Mouse (Mus musculus): ENCODE measurements around the gene Prpf3. TPM values are rescaled to one million over a fixed set of nuclear protein-coding genes. Genes with fewer than 3 reads are reported as not detected.

Gene Prpf3
- total and polyA plus RNA-seq, 2 experiments from 2014 or later, result 14.3 to 24.9 TPM

DNA sequence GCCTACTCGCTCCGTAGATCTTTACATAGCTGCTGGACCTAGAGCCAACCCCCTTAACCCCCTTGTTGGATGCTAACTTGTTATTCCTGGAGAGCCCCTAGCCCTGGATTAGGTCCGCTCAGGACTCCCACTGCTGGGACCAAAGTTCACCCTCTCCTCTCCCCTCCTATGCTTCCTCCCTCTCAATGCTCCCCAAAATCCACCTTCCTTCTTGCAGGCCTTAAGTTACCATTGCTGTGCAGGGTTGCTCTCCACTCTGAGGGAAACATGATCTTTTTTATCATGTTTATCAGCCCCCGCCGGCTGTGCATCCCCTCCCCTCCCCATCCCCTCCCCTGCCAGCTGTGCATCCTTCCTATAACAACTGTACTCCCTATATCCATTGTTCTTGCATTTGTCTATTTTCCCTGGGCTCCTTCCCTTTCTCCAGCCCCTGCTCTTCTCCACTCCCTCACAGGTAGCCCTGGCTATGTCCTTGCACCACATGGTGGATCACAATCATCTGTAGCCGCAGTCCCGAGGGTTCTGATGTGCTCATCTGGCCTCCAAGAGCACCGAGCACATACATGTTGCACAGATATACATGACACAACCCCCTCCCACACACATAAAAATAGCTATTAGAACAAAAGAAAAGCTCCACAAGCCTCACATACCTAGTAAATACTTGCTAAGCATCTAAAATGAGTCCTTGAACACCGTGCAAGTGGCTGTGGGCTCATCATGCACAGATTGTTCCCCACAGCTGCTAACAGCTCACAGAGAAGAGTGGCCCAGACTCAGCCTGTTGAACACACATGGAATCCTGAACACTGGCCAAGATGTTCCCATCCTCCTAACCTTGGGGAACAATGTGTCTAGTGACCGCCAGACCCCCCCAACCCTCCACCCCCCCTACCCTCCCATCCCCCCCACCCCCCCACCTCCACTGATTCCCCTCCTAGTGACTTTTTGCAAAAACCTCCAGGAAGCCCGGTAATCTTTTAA is 36.7 kb upstream of the Prpf3 start:
- Histone ChIP-seq H3K9ac (no peak overlapping the region), H3K9me3 (ENCODE audit: low read length) (no peaks in the 10 kb centered on the region), H3K36me3 (ENCODE audit: insufficient read depth) (0 out of 2 replicates have a peak, but pooled peaks cover under 1% of the 10 kb centered on the region), H3K4me2 (ENCODE audit: low read depth) (peak overlapping the region; percentile 57; the same call in 1 of the 2 replicates), H3K27me3 (ENCODE audit: insufficient read depth, low read length) (no peaks in the 10 kb centered on the region), H3K4me3 (ENCODE audit: low read depth, low read length) (no peak overlapping the region), H3K4me1 (ENCODE audit: insufficient read depth) (peaks cover 8% of the 10 kb centered on the region), H3K27ac (ENCODE audit: low read depth, low read length) (peak overlapping the region; percentile 45; the same call in 1 of the 2 replicates)
- WGBS, result 46% methylated on average over 11 of the region's 11 CpGs
- ATAC-seq (no peak), DNase-seq (no peak)
- TF ChIP-seq CTCF (IDR thresholded peaks at IDR 0.05; ENCODE audit: low read depth), result no peak

GRCm38 (mm10) chr3:95891211-95892065 is 35.8 kb upstream of the Prpf3 start, which contains the start of gene BC028528:
BC028528 (minus strand) TSS chr3:95892005.
- H3K4me1 ChIP-seq (ENCODE audit: insufficient read depth), result peaks cover 8% of the 10 kb centered on the region
- H3K27ac ChIP-seq (ENCODE audit: low read depth, low read length), result peak within 1 kb of the TSS; percentile 45; the same call in 1 of the 2 replicates
- no peaks in the 10 kb centered on the region for H3K9me3 ChIP-seq (ENCODE audit: low read length)
- H3K27me3 ChIP-seq (ENCODE audit: insufficient read depth, low read length), result no peaks in the 10 kb centered on the region
- H3K36me3 ChIP-seq (ENCODE audit: insufficient read depth), result no peaks in the 10 kb centered on the region
- ATAC-seq (no peak), DNase-seq (no peak)
- no peak within 1 kb of the TSS for H3K4me3 ChIP-seq (ENCODE audit: low read depth, low read length)
- H3K4me2 ChIP-seq (ENCODE audit: low read depth), result no peak within 1 kb of the TSS
- H3K9ac ChIP-seq, result no peak within 1 kb of the TSS
- no peak for TF ChIP-seq CTCF (IDR thresholded peaks at IDR 0.05; ENCODE audit: low read depth)
- WGBS, result 31% methylated on average over 12 of the region's 12 CpGs

- ATAC-seq, result no peak
- 83% methylated on average over 3 of the region's 3 CpGs for WGBS
- TF ChIP-seq CTCF (IDR thresholded peaks at IDR 0.05; ENCODE audit: low read depth), result no peak
Measured at GRCm38 (mm10) chr3:95889664-95890063, 34.0 kb upstream of the Prpf3 start.

DNA sequence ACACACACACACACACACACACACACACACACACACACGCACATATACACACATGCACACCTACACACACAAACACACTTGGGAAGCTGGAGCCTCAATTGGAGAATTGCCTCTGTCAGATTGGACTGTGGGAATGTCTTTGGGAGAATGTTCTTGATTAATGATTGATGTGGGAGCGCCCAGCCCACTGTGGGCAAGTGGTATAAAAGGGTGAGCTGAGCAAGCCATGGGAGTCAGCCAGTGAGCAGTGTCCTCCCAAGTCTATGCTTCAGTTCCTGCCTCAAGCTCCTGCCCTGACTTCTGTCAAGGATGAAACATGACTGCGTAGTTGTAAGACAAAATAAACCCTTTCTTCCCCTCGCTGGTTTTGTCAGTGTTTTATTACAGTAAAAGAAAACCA is 31.9 kb upstream of the Prpf3 start:
- Histone ChIP-seq H3K27ac (ENCODE audit: low read depth, low read length) (no peak overlapping the region), H3K27me3 (ENCODE audit: insufficient read depth, low read length) (no peaks in the 10 kb centered on the region), H3K9ac (no peak overlapping the region), H3K36me3 (ENCODE audit: insufficient read depth) (no peaks in the 10 kb centered on the region), H3K4me3 (ENCODE audit: low read depth, low read length) (no peak overlapping the region), H3K4me1 (ENCODE audit: insufficient read depth) (no peaks in the 10 kb centered on the region; the same call in 1 of the 2 replicates), H3K9me3 (ENCODE audit: low read length) (no peaks in the 10 kb centered on the region), H3K4me2 (ENCODE audit: low read depth) (no peak overlapping the region)
- TF ChIP-seq CTCF (IDR thresholded peaks at IDR 0.05; ENCODE audit: low read depth), result no peak
- DNase-seq (no peak), ATAC-seq (no peak)
- WGBS, result 85% methylated on average over 4 of the region's 4 CpGs

More at GRCm38 (mm10) chr3:95889664-95890063, 34.0 kb upstream of the Prpf3 start:
- H3K27ac ChIP-seq (ENCODE audit: low read depth, low read length), result no peak overlapping the region
- H3K9me3 ChIP-seq (ENCODE audit: low read length), result no peaks in the 10 kb centered on the region
- H3K36me3 ChIP-seq (ENCODE audit: insufficient read depth), result no peaks in the 10 kb centered on the region
- H3K4me1 ChIP-seq (ENCODE audit: insufficient read depth), result peaks cover 5% of the 10 kb centered on the region; the same call in 1 of the 2 replicates
- no peak overlapping the region for H3K4me3 ChIP-seq (ENCODE audit: low read depth, low read length)
- H3K9ac ChIP-seq, result no peak overlapping the region
- H3K4me2 ChIP-seq (ENCODE audit: low read depth), result no peak overlapping the region
- DNase-seq, result no peak
- no peaks in the 10 kb centered on the region for H3K27me3 ChIP-seq (ENCODE audit: insufficient read depth, low read length)

DNA sequence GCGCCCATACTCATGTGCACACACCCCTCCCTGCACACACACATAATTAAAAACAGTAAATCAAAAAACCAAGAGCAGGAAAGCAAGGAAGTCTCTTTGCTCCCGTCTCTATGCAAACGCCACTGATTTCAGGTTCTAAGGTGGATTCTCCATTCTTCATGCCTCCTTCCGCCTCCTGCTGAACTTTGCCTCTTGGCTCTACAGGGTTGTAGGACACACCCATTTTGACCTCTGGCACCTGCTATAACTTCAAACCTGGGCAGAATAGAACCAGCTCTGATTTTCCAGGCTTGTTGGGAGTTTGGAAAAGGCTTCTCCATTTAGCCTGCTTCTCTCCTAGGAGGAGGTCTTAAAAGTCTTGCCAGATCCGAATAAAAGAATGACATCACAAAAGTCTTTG is 28.7 kb upstream of the Prpf3 start:
- Histone ChIP-seq H3K4me1 (ENCODE audit: insufficient read depth) (peaks cover 5% of the 10 kb centered on the region; the same call in 1 of the 2 replicates), H3K27ac (ENCODE audit: low read depth, low read length) (no peak overlapping the region), H3K36me3 (ENCODE audit: insufficient read depth) (no peaks in the 10 kb centered on the region), H3K4me2 (ENCODE audit: low read depth) (no peak overlapping the region), H3K9me3 (ENCODE audit: low read length) (no peaks in the 10 kb centered on the region), H3K9ac (no peak overlapping the region), H3K4me3 (ENCODE audit: low read depth, low read length) (no peak overlapping the region), H3K27me3 (ENCODE audit: insufficient read depth, low read length) (no peaks in the 10 kb centered on the region)
- ATAC-seq (no peak), DNase-seq (no peak)
- WGBS, result 80% methylated on average over 5 of the region's 5 CpGs
- TF ChIP-seq CTCF (IDR thresholded peaks at IDR 0.05; ENCODE audit: low read depth), result no peak

DNA sequence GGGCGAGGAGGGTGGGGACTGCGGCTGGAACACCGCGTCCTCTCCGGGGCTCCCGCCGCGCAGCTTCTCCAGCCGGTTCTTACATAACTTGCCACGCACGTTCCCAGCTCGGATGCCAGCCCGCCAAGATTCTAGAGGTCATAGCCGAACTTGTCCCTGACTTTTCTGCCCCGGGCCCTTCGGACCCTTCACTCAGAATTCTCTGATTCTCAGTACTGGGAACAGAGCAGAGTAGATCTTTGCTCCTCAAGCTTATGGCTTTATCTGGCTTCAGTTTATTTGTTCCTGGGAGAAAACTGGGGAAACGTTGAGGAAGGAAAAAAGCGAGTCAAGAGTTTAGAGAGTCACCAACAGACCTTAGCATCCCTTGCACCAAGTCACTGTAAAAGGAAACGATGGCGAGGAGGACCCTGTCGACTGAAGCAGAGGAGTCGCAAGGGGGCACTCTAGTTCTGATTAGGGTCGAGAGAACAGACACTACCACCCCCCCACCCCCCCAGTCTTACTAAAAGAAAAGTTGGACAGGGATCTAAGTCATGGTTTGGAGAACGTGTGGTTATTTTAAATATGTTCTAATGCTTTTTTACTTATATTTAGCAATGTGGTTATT is 27.2 kb upstream of the Prpf3 start:
- H3K36me3 ChIP-seq (ENCODE audit: insufficient read depth), result no peaks in the 10 kb centered on the region
- no peaks in the 10 kb centered on the region for H3K9me3 ChIP-seq (ENCODE audit: low read length)
- 3% methylated on average over 24 of the region's 24 CpGs for WGBS
- ATAC-seq, result no peak
- TF ChIP-seq CTCF (IDR thresholded peaks at IDR 0.05; ENCODE audit: low read depth), result peak; percentile 56
- peak overlapping the region; percentile 79 for H3K4me2 ChIP-seq (ENCODE audit: low read depth)
- no peak overlapping the region for H3K27ac ChIP-seq (ENCODE audit: low read depth, low read length)
- peak; percentile 59 for DNase-seq
- H3K27me3 ChIP-seq (ENCODE audit: insufficient read depth, low read length), result no peaks in the 10 kb centered on the region
- peak overlapping the region; percentile 43 for H3K4me3 ChIP-seq (ENCODE audit: low read depth, low read length)
- H3K4me1 ChIP-seq (ENCODE audit: insufficient read depth), result peaks cover 5% of the 10 kb centered on the region; the same call in 1 of the 2 replicates
- H3K9ac ChIP-seq, result peak overlapping the region; percentile 19; the same call in 1 of the 2 replicates

Measured in forebrain, postnatal 0 days (tissue).